Mouse (Mus musculus) liver, postnatal 0 days (tissue): ENCODE measurements at regions not wholly inside any gene's neighbourhood (a gene's known extent, or its start where the extent isn't known, plus 50 kb on each side); places are given as distances from the start of the nearest gene placed in this dataset.

Experiments used
- CTCF ChIP-seq: sonication (generic); IDR thresholded peaks from 2 replicates; pipeline ENCODE4 v1.5.1; 2016; ENCODE audit warnings: antibody characterized with exemption, low read depth
- EP300 ChIP-seq: IDR thresholded peaks from 2 replicates; pipeline ENCODE4 v1.6.1; 2016; ENCODE audit warnings: antibody characterized with exemption, low read depth, mild to moderate bottlenecking

DNA sequence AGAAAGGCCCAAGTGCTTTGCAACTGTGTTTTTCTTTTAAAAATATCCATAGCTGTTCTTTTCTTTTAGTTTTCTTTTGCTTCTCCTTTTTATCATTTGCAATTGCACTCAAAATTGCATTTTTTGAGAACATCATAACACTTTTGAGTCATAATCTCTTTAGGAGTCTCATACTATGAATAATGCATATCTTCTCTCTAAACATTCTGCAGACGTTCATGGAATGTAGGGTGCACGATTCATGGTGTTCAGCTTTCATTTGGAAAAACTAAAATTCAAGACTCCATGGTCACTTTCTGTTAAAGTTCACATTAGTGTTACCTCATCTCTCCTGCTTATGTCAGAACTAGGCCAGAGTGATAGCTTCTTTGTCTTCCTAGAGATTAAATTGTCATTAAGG, 200.8 kb upstream of the Stxbp5 start:
- TF ChIP-seq CTCF (no peak), EP300 (no peak)
